Mouse (Mus musculus) left cerebral cortex, postnatal 25 days (tissue): Measurements from ENCODE around the gene Dram2. TPM values are rescaled to one million over a fixed set of nuclear protein-coding genes. Genes with fewer than 3 reads are reported as not detected.
"Not testable (repeated sequence)": the region's sequence is repeated elsewhere in the genome, so short reads cannot be mapped to it uniquely, and the experiment has no call there.

Experiments used
- DNase-seq, 2 experiments: peaks; one replicate each; pipeline ENCODE4 v3.0.0; 2022; ENCODE audit warnings: low spot score in 2 of 2, mixed read lengths in 1 of 2
- intact Hi-C: fragments of 180-260 bp; cut with DNase I; formaldehyde crosslinking; loops from one replicate; pipeline ENCODE4 v1.15.1; 2025
- total RNA-seq, 2 experiments: library from RNA; stranded (reverse); gene quantifications; 2 replicates each; pipeline ENCODE4 v1.2.3; 2021

Dram2 gene
- total RNA-seq: 10 to 100 TPM; 35.7 to 37.3 TPM

- intact Hi-C loops: loop anchor here (1.0 kb wide), 1 partner anchor 175 kb away; no protein-coding TSS in a partner anchor
- peak; percentile 94 to 97 for DNase-seq
Observed at GRCm38 (mm10) chr3:106547171-106547923, at the start of gene Dram2, which contains the start of gene Cept1. Dram2 (plus strand) TSS chr3:106547798. Cept1 (minus strand) TSS chr3:106547802.

- DNase-seq: no peak
- intact Hi-C loops: no loop called here
Observed at GRCm38 (mm10) chr3:106500510-106500909, 47.1 kb upstream of the Dram2 start.

GRCm38 (mm10) chr3:106502892-106503291 lies 44.7 kb upstream of the Dram2 start:
- DNase-seq: no peak
- intact Hi-C loops: no loop called here

GRCm38 (mm10) chr3:106510669-106511068 lies 36.9 kb upstream of the Dram2 start:
- DNase-seq: no peak
- intact Hi-C loops: no loop called here

GRCm38 (mm10) chr3:106515016-106515415 lies 32.6 kb upstream of the Dram2 start:
- intact Hi-C loops: no loop called here
- no peak for DNase-seq

- intact Hi-C loops: no loop called here
- no peak for DNase-seq
Observed at GRCm38 (mm10) chr3:106522730-106523129, 24.9 kb upstream of the Dram2 start.

GRCm38 (mm10) chr3:106526411-106526810 lies 21.2 kb upstream of the Dram2 start:
- DNase-seq: no peak
- intact Hi-C loops: no loop called here

- no peak for DNase-seq
- intact Hi-C loops: no loop called here
Observed at GRCm38 (mm10) chr3:106528032-106528431, 19.6 kb upstream of the Dram2 start.

- DNase-seq: no peak
- intact Hi-C loops: no loop called here
Observed at GRCm38 (mm10) chr3:106533277-106533676, 14.3 kb upstream of the Dram2 start.

- intact Hi-C loops: no loop called here
- DNase-seq: no peak
Observed at GRCm38 (mm10) chr3:106544721-106545316, 2.8 kb upstream of the Dram2 start.

- intact Hi-C loops: loop anchor here (1.0 kb wide), 1 partner anchor 174 kb away; no protein-coding TSS in a partner anchor
- no peak for DNase-seq
Observed at GRCm38 (mm10) chr3:106547924-106548539, 434 bp downstream of the Dram2 start.

- no peak for DNase-seq
- intact Hi-C loops: no loop called here
Observed at GRCm38 (mm10) chr3:106548971-106549370, 1.4 kb downstream of the Dram2 start.

- no peak for DNase-seq
- intact Hi-C loops: no loop called here
Observed at GRCm38 (mm10) chr3:106553411-106553810, 5.8 kb downstream of the Dram2 start.

- intact Hi-C loops: no loop called here
- no peak for DNase-seq
Observed at GRCm38 (mm10) chr3:106555743-106556250, 8.2 kb downstream of the Dram2 start.

- DNase-seq: no peak
- intact Hi-C loops: no loop called here
Observed at GRCm38 (mm10) chr3:106558271-106558670, 10.7 kb downstream of the Dram2 start.

GRCm38 (mm10) chr3:106565876-106566275 lies 18.3 kb downstream of the Dram2 start:
- no peak for DNase-seq
- intact Hi-C loops: no loop called here

- intact Hi-C loops: no loop called here
- DNase-seq: no peak
Observed at GRCm38 (mm10) chr3:106573191-106573590, 25.6 kb downstream of the Dram2 start.

- DNase-seq: no peak
- intact Hi-C loops: no loop called here
Observed at GRCm38 (mm10) chr3:106579296-106579695, 31.7 kb downstream of the Dram2 start.

GRCm38 (mm10) chr3:106593631-106594030 lies 46.0 kb downstream of the Dram2 start:
- DNase-seq, intact Hi-C loops: not testable (repeated sequence)

- DNase-seq: no peak
- intact Hi-C loops: no loop called here
Observed at GRCm38 (mm10) chr3:106618103-106618502, 70.5 kb downstream of the Dram2 start.
